Mouse (Mus musculus) left cerebral cortex, postnatal 14 days (tissue): ENCODE measurements around the gene Agrp. TPM values are rescaled to one million over a fixed set of nuclear protein-coding genes. Genes with fewer than 3 reads are reported as not detected.

ENCODE experiments used
- DNase-seq, 2 experiments: peaks; one replicate each; pipeline ENCODE4 v3.0.0; 2021 to 2022; ENCODE audit warnings: low spot score in 2 of 2, mixed read lengths in 1 of 2
- intact Hi-C: fragments of 180-260 bp; cut with DNase I; formaldehyde crosslinking; loops from one replicate; pipeline ENCODE4 v1.15.1; 2025
- total RNA-seq, 2 experiments: library from RNA; stranded (reverse); gene quantifications; 2 replicates each; pipeline ENCODE4 v1.2.3; 2021

The Agrp gene
- total RNA-seq, 2 experiments from 2014 or later = 0.51 TPM; not detected in 1

- intact Hi-C loops = loop anchor here (5.0 kb wide), 1 partner anchor 73 kb away; no protein-coding TSS in a partner anchor
- peak; percentile 77 to 89 for DNase-seq
These were observed 12.8 kb downstream of the Agrp start for GRCm38 (mm10) chr8:105624401-105624800.

GRCm38 (mm10) chr8:105623679-105624245 lies 13.4 kb downstream of the Agrp start:
- intact Hi-C loops = loop anchor here (2.0 to 5.0 kb wide), 2 partner anchors 13 to 74 kb away; partner anchors contain the start of genes Agrp and Ctcf
- DNase-seq = no peak

GRCm38 (mm10) chr8:105623118-105623517 lies 14.1 kb downstream of the Agrp start:
- intact Hi-C loops = loop anchor here (2.0 to 5.0 kb wide), 2 partner anchors 14 to 74 kb away; partner anchors contain the start of genes Agrp and Ctcf
- no peak for DNase-seq

- intact Hi-C loops = loop anchor here (2.0 to 5.0 kb wide), 2 partner anchors 14 to 75 kb away; partner anchors contain the start of genes Agrp and Ctcf
- peak; percentile 96 to 97 for DNase-seq
These were observed 14.7 kb downstream of the Agrp start for GRCm38 (mm10) chr8:105622421-105622920.

GRCm38 (mm10) chr8:105621841-105622240 lies 15.4 kb downstream of the Agrp start:
- DNase-seq = no peak
- intact Hi-C loops = loop anchor here (2.0 to 5.0 kb wide), 2 partner anchors 15 to 75 kb away; partner anchors contain the start of genes Agrp and Ctcf

GRCm38 (mm10) chr8:105620946-105621720 lies 16.1 kb downstream of the Agrp start:
- intact Hi-C loops = loop anchor here (5.0 kb wide), 1 partner anchor 76 kb away; no protein-coding TSS in a partner anchor
- no peak for DNase-seq

GRCm38 (mm10) chr8:105620211-105620610 lies 17.0 kb downstream of the Agrp start:
- intact Hi-C loops = loop anchor here (5.0 kb wide), 1 partner anchor 77 kb away; no protein-coding TSS in a partner anchor
- no peak for DNase-seq

- DNase-seq = no peak
- intact Hi-C loops = no loop called here
These were observed 18.2 kb downstream of the Agrp start for GRCm38 (mm10) chr8:105618892-105619591.

- intact Hi-C loops = no loop called here
These were observed 18.9 kb downstream of the Agrp start for GRCm38 (mm10) chr8:105618279-105618634.

GRCm38 (mm10) chr8:105617451-105618278 lies 19.5 kb downstream of the Agrp start:
- intact Hi-C loops = no loop called here

More at GRCm38 (mm10) chr8:105618279-105618634, 18.9 kb downstream of the Agrp start:
- DNase-seq = no peak

GRCm38 (mm10) chr8:105615942-105616341 lies 21.3 kb downstream of the Agrp start:
- intact Hi-C loops = no loop called here
- DNase-seq = no peak

More at GRCm38 (mm10) chr8:105617451-105618278, 19.5 kb downstream of the Agrp start:
- DNase-seq = no peak

GRCm38 (mm10) chr8:105613830-105614511 lies 23.2 kb downstream of the Agrp start:
- no peak for DNase-seq
- intact Hi-C loops = no loop called here

- intact Hi-C loops = no loop called here
- no peak for DNase-seq
These were observed 24.2 kb downstream of the Agrp start for GRCm38 (mm10) chr8:105613037-105613436.

GRCm38 (mm10) chr8:105611836-105612235 lies 25.4 kb downstream of the Agrp start:
- DNase-seq = no peak

GRCm38 (mm10) chr8:105609771-105610170 lies 27.4 kb downstream of the Agrp start:
- intact Hi-C loops = no loop called here

More at GRCm38 (mm10) chr8:105611836-105612235, 25.4 kb downstream of the Agrp start:
- intact Hi-C loops = no loop called here

GRCm38 (mm10) chr8:105609355-105609754 lies 27.8 kb downstream of the Agrp start:
- DNase-seq = no peak
- intact Hi-C loops = no loop called here

More at GRCm38 (mm10) chr8:105609771-105610170, 27.4 kb downstream of the Agrp start:
- DNase-seq = no peak

- DNase-seq = peak in 1 of 2 experiments; percentile 61
- intact Hi-C loops = no loop called here
These were observed 29.5 kb downstream of the Agrp start for GRCm38 (mm10) chr8:105607684-105608083.

- no peak for DNase-seq
- intact Hi-C loops = no loop called here
These were observed 30.1 kb downstream of the Agrp start for GRCm38 (mm10) chr8:105607062-105607461.
